Mouse (Mus musculus) MEL (cell line): Measurements from ENCODE around the gene Fam84b.

ENCODE experiments used
- ETS1 ChIP-seq: IDR thresholded peaks from 2 replicates; pipeline ENCODE4 v1.6.1; 2012; ENCODE audit warnings: low read depth, mild to moderate bottlenecking, inconsistent platforms, low read length, improper control_type of control experiment, moderate library complexity
- MEF2A ChIP-seq: IDR thresholded peaks from 2 replicates; pipeline ENCODE4 v1.6.1; 2014; ENCODE audit warnings: low read depth, mild to moderate bottlenecking, inconsistent platforms, low read length, improper control_type of control experiment; ENCODE audit not compliant: poor library complexity, insufficient replicate concordance, severe bottlenecking; ENCODE audit errors: extremely low read depth
- MXI1 ChIP-seq: IDR thresholded peaks from 2 replicates; pipeline ENCODE4 v1.6.1; 2011; ENCODE audit warnings: mild to moderate bottlenecking, low read depth, low read length, improper control_type of control experiment

DNA sequence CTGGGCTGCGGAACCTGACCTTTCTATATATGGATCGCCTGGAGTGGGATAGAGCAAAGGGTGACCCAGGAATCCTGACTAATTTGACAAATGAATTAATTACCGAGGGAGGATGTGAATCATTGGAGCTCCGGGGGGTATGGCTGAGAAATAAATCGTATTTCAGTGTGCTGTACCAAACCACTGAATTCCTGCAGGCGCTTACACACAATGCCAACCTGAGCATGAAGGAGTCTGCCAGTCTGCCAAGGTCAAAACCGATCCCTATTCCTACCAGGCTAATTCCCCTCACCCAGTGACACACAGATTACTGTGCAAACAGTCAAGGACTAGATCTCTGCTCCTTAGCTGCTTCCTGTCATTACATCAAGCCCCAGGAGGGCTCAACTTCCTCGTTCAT, 15.4 kb downstream of the Fam84b start:
- TF ChIP-seq ETS1 (no peak), MXI1 (no peak), MEF2A (no peak)
